In genomic region chr6:59016336-59016832, GRCm38 (mm10) we compare ENCODE assay signal across 14 mouse cellular contexts. TPM values are rescaled to one million over a fixed set of nuclear protein-coding genes. Genes with fewer than 3 reads are reported as not detected.
DNase-seq lines count a peak whose midpoint lies in the region; ATAC-seq and TF ChIP-seq lines count a peak whose summit lies in the region.
"Had no signal": no experiment of that assay in that cellular context is flagged by ENCODE, and none has a peak within 500 bp of the region (broad histone marks: within the 10 kb centered on the region; RNA-seq: fewer than 3 reads in every experiment).

No protein-coding gene starts in this region.

- H3K27me3 ChIP-seq in kidney, embryonic 16.5 days (ENCODE audit: insufficient read depth, low read length) = no peaks in the 10 kb centered on the region
- H3K27me3 ChIP-seq in kidney, adult 2 months (replicated peaks; ENCODE audit: control insufficient read depth, insufficient read depth, low read length) = no peaks in the 10 kb centered on the region
- H3K27me3 ChIP-seq in embryonic facial prominence, embryonic 12.5 days = no peaks in the 10 kb centered on the region
- H3K27me3 ChIP-seq in hindbrain, embryonic 12.5 days = no peaks in the 10 kb centered on the region
- no peaks in the 10 kb centered on the region for H3K27me3 ChIP-seq in midbrain, embryonic 15.5 days (replicated peaks)

- no peaks in the 10 kb centered on the region for H3K36me3 ChIP-seq in kidney, embryonic 16.5 days (ENCODE audit: insufficient read depth, low read length)
- H3K36me3 ChIP-seq in kidney, adult 2 months (ENCODE audit: control insufficient read depth, insufficient read depth, low read length) = no peaks in the 10 kb centered on the region
- H3K36me3 ChIP-seq in embryonic facial prominence, embryonic 12.5 days = no peaks in the 10 kb centered on the region
- no peaks in the 10 kb centered on the region for H3K36me3 ChIP-seq in hindbrain, embryonic 12.5 days
- no peaks in the 10 kb centered on the region for H3K36me3 ChIP-seq in midbrain, embryonic 15.5 days (replicated peaks)

- 85% methylated on average over 1 of the region's 1 CpGs for WGBS in kidney, embryonic 16.5 days
- 75% methylated on average over 1 of the region's 1 CpGs for WGBS in kidney, adult 2 months
- WGBS in embryonic facial prominence, embryonic 12.5 days = 84% methylated on average over 1 of the region's 1 CpGs
- 89% methylated on average over 1 of the region's 1 CpGs for WGBS in hindbrain, embryonic 12.5 days
- WGBS in midbrain, embryonic 15.5 days = 76% methylated on average over 1 of the region's 1 CpGs

- H3K9ac ChIP-seq in kidney, embryonic 16.5 days (replicated peaks; ENCODE audit: low read length) = no peak overlapping the region
- H3K9ac ChIP-seq in embryonic facial prominence, embryonic 12.5 days = no peak overlapping the region
- no peak overlapping the region for H3K9ac ChIP-seq in hindbrain, embryonic 12.5 days
- no peak overlapping the region for H3K9ac ChIP-seq in midbrain, embryonic 15.5 days

- peak; percentile 46; the same call in 1 of the 2 replicates for ATAC-seq in kidney, embryonic 16.5 days (ENCODE audit: low FRiP score, low TSS enrichment)
- ATAC-seq in embryonic facial prominence, embryonic 12.5 days (ENCODE audit: insufficient number of reproducible peaks, insufficient read depth, low FRiP score, low TSS enrichment) = peak; percentile 79
- ATAC-seq in hindbrain, embryonic 12.5 days (ENCODE audit: low FRiP score) = peak; percentile 43
- 0 out of 2 replicates have a peak, but pooled peaks have one; percentile 56 for ATAC-seq in midbrain, embryonic 15.5 days (replicated peaks)
- ATAC-seq: Patski had no signal

- no peak overlapping the region for H3K27ac ChIP-seq in kidney, embryonic 16.5 days (ENCODE audit: low read length)
- no peak overlapping the region for H3K27ac ChIP-seq in kidney, adult 2 months (ENCODE audit: insufficient read depth, low read depth, low read length)
- H3K27ac ChIP-seq in embryonic facial prominence, embryonic 12.5 days = no peak overlapping the region
- H3K27ac ChIP-seq in hindbrain, embryonic 12.5 days = no peak overlapping the region
- no peak overlapping the region for H3K27ac ChIP-seq in midbrain, embryonic 15.5 days

- DNase-seq in kidney, adult 2 months = no peak
- DNase-seq in urinary bladder, postnatal 14 days (ENCODE audit: low spot score) = no peak
- DNase-seq in thymus, postnatal 36 days = no peak
- no peak for DNase-seq in right cerebral cortex, postnatal 4 days
- DNase-seq: adrenal gland, postnatal 14 days; cerebellum, adult 11 months; gastrocnemius, postnatal 36 days; heart, postnatal 4 days; kidney, postnatal 36 days had no signal

- H3K9me3 ChIP-seq in kidney, embryonic 16.5 days (ENCODE audit: low read length) = no peaks in the 10 kb centered on the region
- H3K9me3 ChIP-seq in embryonic facial prominence, embryonic 12.5 days = no peaks in the 10 kb centered on the region
- H3K9me3 ChIP-seq in hindbrain, embryonic 12.5 days (replicated peaks) = no peaks in the 10 kb centered on the region
- no peaks in the 10 kb centered on the region for H3K9me3 ChIP-seq in midbrain, embryonic 15.5 days

- no peaks in the 10 kb centered on the region for H3K4me1 ChIP-seq in kidney, embryonic 16.5 days (ENCODE audit: insufficient read depth, low read length)
- H3K4me1 ChIP-seq in kidney, adult 2 months (ENCODE audit: control insufficient read depth, insufficient read depth, low read length) = peaks cover 16% of the 10 kb centered on the region
- no peaks in the 10 kb centered on the region for H3K4me1 ChIP-seq in embryonic facial prominence, embryonic 12.5 days
- H3K4me1 ChIP-seq in hindbrain, embryonic 12.5 days = no peaks in the 10 kb centered on the region
- H3K4me1 ChIP-seq in midbrain, embryonic 15.5 days = no peaks in the 10 kb centered on the region

- no peak for TF ChIP-seq CTCF in kidney, adult 2 months (conservative IDR thresholded peaks at IDR 0.05; ENCODE audit: insufficient read depth, insufficient read length, low read depth, low read length)

- no peak for TF ChIP-seq POLR2A in kidney, adult 2 months (IDR thresholded peaks at IDR 0.05; ENCODE audit: low read depth, low read length)

- no peak overlapping the region for H3K4me3 ChIP-seq in kidney, embryonic 16.5 days (ENCODE audit: low read length)
- H3K4me3 ChIP-seq in kidney, adult 2 months (ENCODE audit: insufficient read depth, low read depth, low read length) = no peak overlapping the region
- H3K4me3 ChIP-seq in embryonic facial prominence, embryonic 12.5 days = no peak overlapping the region
- no peak overlapping the region for H3K4me3 ChIP-seq in hindbrain, embryonic 12.5 days
- no peak overlapping the region for H3K4me3 ChIP-seq in midbrain, embryonic 15.5 days

- H3K4me2 ChIP-seq in kidney, embryonic 16.5 days (replicated peaks; ENCODE audit: low read depth, low read length) = no peak overlapping the region
- H3K4me2 ChIP-seq in embryonic facial prominence, embryonic 12.5 days (replicated peaks) = no peak overlapping the region
- no peak overlapping the region for H3K4me2 ChIP-seq in hindbrain, embryonic 12.5 days (replicated peaks)
- H3K4me2 ChIP-seq in midbrain, embryonic 15.5 days = no peak overlapping the region

RNA-seq across cellular contexts. Expression of gene Fam13a, which starts 8.0 kb away (rescaled TPM):
- 10.5 and 11.5 TPM in 2 replicates for polyA plus RNA-seq in kidney, embryonic 16.5 days (2015; fragmentation: Nextera tagmentation; extraction: Ambion mirVana)
- 21.3 and 22.5 TPM in 2 replicates for polyA plus RNA-seq in kidney, adult 2 months (2012; rRNA removed)
- polyA plus RNA-seq in embryonic facial prominence, embryonic 12.5 days (2016; fragmentation: Nextera tagmentation; extraction: Ambion mirVana) = 5.7 and 6.7 TPM in 2 replicates
- polyA plus RNA-seq in hindbrain, embryonic 12.5 days (2016; fragmentation: Nextera tagmentation; extraction: Ambion mirVana) = 6.2 and 6.8 TPM in 2 replicates
- 10.9 and 12.5 TPM in 2 replicates for polyA plus RNA-seq in midbrain, embryonic 15.5 days (2015; fragmentation: Nextera tagmentation; extraction: Ambion mirVana)
